Mouse (Mus musculus) mouse embryonic stem cell (cell line): ENCODE data around the gene Gm11985.

ENCODE experiments used
- in situ Hi-C, 2 experiments: fragments of 300-500 bp; cut with MboI; formaldehyde crosslinking; loops; 1 replicate in 1 of 2; 3 replicates in 1 of 2; pipeline ENCODE4 v1.14.3; 2019 to 2020; ENCODE audit warnings: low sequenced_read_pairs in 2 of 2, low pct_unique_long_range_greater_than_20kb in 1 of 2, mixed read lengths in 1 of 2; ENCODE audit not compliant: unreplicated experiment in 1 of 2

Gene Gm11985

DNA sequence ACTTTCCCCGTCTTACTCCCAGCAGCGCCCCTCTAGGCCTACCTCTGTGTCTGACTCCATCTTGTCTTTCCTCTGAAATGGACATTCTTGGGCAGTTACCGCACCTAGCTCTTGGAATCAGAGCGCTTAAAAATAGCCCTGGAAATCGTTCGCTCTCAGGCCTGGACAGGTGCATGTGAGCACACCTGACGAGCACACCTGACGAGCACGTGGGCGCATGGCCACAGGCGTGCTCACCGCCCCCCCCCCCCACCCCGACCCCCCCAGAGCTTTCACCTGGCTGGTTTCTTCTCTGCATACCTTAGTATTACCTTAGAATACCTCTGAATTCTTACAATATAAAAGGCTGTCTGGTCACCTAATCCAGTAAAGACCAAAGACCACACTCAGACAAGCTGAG lies at the start of gene Gm11985:
Gene Gm11985, minus strand, starts transcription at position 101 of the 400 bp plus-strand sequence.
- in situ Hi-C loops, result no loop called here

DNA sequence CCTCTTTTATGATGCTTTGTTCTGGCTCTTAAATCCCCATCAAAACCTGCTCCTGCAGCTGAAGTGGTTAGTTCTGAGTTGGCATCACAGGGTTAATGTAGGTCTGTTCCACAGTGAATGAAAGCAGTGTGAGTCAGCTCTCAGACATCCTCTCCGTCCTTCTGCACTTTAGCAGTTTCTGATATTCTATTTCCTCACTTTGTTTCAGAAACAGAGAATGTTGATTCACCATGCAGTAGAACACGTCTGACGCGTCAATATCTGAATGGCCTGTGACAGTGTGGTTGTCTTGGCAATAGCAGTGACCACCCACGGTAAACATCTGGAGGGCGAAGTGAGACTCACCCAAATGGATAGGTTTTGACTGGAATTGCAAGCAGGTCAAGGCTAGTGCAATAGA lies 49.3 kb upstream of the Gm11985 start:
- in situ Hi-C loops, result no loop called here

DNA sequence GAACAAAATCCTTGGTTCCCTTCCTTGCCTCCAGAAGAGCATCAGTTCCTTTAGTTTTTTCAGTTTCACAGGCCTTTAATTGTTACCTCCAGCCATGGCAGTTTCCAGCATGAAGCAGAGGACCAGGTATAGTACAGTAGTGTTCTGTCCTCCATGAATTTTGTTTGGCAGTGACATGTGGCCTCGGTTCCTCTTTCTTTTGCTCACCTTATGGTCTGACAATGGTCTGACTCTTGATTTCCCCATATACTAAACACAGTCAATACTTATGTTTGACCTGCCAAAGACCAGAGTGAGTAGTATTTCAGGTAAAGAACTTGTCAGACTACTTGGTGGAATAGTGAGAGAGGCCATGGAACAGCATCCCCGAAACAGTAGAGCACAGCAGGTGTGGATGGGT lies 48.4 kb upstream of the Gm11985 start:
- in situ Hi-C loops, result no loop called here

DNA sequence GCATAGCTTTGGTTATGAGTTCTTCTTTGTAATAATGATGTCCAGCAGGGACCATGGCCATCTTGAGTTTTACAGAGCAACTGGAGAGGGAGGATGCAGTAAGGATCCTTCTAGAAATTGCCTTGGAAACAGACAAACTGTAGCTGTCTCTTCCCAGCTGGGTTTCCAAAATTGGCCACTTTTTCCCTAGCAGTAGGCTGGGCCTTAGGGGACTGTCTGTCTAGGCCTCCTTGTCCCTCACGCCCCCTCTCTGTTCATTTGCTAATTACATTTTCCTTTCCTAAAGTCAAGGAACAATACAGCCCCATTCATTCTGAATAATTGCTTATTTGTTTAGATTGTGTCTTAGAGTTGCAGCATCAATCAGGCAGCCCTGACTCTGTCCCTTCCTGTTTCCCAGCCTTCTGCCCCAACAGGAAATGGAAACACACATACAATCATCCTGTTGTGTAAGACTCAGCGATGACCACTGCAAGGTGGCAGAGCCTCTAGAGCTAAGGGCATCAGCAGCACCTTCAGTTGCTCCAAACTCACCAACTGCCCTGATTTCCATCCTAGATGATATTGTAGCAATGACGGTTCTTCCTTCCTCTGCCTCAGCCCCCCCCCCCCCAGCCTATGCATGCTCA lies 46.7 kb upstream of the Gm11985 start:
- in situ Hi-C loops, result no loop called here

DNA sequence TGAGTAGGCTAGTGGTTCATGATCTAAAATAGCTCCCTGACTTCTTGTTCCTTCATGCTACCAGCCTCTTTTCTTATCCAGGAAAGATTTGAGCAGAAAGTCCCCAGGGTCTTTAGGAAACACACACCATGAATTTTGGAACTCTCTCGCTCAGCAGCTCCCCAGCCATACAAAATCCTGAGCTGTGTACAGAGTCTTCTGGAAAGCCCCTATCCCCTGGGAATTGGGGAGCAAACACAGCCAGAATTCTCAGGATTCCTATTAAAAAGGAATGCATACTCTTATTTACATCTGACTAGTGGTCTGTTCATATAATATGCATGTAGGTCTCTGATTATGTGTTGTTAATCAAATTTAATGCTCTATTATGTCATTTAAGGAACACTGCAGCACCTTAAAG lies 46.1 kb upstream of the Gm11985 start:
- in situ Hi-C loops, result no loop called here

DNA sequence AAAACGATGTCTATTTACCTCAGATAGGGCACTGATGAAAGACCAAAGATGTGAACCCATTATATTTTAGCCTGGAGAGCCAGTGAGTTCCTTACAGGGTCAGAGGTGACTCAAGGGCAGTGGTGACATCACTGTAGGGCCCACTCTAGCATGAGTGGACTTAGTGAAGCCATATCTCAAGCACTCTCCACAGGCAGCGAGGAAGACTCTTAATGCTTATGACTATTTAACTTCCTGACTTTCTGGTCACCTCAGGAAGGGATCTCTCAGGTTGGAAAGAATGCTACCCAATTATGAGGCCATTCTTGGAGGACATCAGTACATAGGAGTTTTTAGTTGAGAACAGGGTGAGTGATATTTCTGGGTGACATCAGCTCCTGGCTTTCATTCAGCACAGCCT lies 45.0 kb upstream of the Gm11985 start:
- in situ Hi-C loops, result no loop called here

DNA sequence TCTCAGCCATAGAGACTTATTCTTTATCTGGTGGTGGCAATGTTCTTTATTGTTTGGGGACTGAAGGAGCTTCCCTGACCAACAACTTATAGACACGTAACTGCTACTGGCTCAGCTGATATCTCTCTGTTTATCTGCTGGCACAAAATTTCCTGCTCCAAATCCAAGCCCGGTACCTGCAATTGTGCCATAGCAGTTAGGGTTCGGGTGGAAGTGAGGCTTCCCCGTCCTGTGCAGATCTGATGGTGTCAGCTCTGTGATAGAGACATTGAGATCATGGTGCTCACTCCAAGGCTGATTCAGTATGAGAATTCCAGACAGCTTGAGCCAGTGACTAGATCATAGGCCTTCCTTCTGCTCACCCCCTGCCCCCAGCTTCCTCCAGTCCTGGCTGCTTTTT lies 43.6 kb upstream of the Gm11985 start:
- in situ Hi-C loops, result no loop called here

DNA sequence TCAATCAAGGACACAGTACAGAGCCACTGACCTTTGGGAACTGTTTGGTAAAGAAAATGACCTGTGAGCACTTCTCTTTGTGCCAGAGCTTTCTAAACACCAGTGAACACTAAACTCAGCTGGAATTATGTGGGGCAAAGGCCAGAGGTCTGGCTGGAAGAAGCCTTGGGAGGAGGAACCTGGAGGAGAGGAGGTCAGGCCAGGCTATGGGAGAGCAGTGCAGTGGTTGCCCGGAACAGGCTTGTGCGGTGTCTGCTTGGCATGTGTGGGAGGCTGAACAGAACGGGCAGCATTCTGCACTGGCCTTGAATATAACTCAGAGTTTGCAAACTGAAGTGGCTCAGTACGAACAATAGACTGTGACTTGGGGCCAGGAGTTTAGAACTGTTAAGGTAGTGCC lies 41.6 kb upstream of the Gm11985 start:
- in situ Hi-C loops, result no loop called here

DNA sequence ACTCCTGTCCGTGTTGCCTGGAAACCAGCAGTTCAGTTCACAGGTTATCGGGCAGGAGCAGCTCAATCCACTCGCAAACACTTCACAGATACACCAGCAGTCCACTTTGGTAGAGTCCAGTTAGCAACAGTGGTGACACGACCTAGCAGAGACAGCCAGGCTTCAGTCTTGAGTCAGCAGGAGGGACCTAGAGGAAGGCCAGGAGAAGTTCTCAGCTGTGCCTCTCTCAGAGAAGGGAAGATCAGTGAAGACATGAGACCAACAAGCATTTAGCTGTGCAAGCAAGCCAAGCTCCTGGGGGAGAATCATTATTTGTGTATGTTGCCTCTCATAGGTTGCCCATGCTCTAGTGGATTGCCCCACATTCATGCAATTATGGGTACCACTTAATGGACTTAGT lies 39.7 kb upstream of the Gm11985 start:
- in situ Hi-C loops, result no loop called here

DNA sequence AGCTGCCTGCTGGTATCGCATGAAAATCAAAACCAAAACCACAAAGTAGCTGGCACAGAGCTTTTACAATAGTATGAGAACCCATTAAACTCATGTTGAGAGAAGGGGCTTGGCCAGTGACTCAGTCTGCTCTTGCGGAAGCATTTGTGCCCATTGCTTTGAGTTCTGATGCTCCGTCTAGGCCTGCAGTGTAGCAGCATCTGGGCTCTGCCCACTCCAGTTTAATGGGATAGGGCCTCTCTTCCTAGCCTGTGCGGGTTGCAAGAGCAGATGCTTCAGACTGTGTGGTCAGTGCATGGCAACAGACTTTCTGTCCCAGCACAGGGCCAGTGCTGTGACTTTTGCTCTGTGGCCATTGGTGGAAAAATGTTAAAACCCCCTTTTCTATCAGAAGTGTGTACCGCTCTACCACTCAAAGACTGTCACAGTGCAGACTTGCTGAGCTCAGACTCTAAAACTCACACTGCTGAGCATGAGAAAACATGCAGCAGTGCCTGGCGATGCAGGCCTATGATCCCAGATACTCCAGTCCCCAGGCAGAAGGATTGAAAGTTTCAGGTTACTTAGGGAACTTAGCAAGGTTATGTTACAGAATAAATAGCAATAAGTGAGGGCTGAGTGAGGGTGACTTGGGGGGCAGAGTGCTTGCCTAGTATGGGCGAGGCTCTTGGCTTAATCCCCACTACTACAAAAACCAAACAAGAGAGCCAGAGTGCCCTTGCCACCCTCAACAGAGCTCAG lies 38.6 kb upstream of the Gm11985 start:
- in situ Hi-C loops, result no loop called here

DNA sequence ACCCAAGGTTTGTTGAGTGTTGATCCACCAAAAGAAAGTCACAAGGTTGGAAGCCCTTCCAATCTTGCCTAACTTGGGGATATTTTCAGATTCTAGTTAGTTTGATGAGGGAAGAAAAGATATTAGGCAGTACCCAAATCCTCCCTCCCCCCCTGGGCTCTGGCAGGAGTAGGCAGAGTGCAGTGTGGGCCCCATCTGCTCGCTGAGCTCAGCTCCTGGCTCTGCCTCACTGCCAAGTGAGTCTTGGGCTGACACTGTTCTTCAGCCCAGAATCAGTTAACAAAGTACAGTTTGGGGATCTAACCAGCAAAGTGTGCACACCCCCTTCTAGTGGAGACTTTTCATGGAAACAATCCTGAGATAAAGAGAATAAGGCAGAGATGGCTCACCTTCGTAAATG lies 37.8 kb upstream of the Gm11985 start:
- in situ Hi-C loops, result no loop called here

DNA sequence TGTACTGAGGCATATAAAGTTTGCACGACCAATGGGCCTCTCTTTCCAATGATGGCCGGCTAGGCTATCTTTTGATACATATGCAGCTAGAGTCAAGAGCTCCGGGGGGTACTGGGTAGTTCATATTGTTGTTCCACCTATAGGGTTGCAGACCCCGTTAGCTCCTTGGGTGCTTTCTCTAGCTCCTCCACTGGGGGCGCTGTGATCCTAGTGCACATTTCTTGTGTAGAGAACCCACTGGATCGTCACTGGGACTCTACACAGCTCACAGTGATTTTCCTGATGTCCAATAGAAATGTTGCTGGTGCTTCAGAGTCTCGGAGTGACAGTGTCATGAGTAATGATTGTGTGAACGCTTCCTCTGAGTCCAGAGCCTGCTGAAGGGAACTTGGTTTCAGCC lies 33.5 kb upstream of the Gm11985 start:
- in situ Hi-C loops, result loop anchor here in 1 of 2 experiments (25.0 kb wide), 1 partner anchor 340 kb away; no protein-coding TSS in a partner anchor

DNA sequence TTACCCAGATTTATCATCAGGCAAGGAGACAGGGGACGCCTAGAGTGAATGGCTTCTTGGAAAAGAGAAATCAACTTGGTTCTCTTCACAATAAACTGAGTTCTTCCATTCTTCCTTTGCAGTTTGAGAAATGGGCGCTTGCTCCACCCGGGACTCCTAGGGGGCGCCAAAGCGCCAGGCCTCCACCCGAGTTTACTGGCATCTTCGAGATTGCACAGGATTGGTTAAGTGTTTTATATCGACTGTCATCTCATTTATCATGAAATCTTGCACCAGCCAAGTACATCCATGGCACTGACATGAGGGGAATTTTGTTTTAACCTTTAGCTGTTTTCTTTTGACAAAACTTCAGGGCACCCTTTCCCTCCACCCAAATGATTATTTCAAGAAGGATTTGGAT lies 27.3 kb upstream of the Gm11985 start:
- in situ Hi-C loops, result loop anchor here in 1 of 2 experiments (25.0 kb wide), 1 partner anchor 347 kb away; no protein-coding TSS in a partner anchor

DNA sequence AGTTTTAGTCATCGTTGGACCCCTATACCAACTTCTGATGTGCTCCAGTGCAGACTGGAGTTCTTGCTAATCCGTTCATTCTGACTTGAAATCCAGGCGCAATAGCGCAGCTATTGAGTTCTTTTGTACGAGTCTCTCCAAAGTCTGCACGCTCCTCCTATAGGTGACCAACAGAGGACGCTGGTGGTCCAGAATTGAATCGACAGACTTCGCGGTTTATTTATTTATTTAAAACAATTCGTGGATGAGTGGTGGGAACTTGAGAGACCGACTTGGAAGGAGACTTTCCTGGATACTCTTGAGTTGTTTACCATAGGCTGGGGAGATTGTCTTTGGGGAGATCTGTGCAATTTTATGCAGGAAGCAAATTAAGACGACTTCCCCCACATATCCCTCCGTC lies 26.4 kb upstream of the Gm11985 start:
- in situ Hi-C loops, result loop anchor here in 1 of 2 experiments (25.0 kb wide), 1 partner anchor 348 kb away; no protein-coding TSS in a partner anchor

DNA sequence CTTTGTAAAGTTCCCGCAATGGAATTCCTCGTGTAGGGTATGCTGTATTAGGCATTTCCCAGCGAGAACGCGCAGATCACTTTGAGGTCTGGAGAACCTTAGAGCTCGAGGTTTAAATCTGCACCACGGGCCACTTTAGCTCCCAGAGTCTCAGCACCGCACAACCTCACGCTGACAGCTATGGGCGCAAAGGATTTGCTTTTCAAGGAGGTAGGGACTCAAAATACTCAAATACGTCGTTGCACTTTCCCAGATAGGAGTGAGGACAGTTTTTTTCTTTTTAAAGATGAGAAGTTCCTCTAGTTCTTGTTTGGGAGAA lies 25.9 kb upstream of the Gm11985 start:
- in situ Hi-C loops, result loop anchor here in 1 of 2 experiments (25.0 kb wide), 1 partner anchor 348 kb away; no protein-coding TSS in a partner anchor

DNA sequence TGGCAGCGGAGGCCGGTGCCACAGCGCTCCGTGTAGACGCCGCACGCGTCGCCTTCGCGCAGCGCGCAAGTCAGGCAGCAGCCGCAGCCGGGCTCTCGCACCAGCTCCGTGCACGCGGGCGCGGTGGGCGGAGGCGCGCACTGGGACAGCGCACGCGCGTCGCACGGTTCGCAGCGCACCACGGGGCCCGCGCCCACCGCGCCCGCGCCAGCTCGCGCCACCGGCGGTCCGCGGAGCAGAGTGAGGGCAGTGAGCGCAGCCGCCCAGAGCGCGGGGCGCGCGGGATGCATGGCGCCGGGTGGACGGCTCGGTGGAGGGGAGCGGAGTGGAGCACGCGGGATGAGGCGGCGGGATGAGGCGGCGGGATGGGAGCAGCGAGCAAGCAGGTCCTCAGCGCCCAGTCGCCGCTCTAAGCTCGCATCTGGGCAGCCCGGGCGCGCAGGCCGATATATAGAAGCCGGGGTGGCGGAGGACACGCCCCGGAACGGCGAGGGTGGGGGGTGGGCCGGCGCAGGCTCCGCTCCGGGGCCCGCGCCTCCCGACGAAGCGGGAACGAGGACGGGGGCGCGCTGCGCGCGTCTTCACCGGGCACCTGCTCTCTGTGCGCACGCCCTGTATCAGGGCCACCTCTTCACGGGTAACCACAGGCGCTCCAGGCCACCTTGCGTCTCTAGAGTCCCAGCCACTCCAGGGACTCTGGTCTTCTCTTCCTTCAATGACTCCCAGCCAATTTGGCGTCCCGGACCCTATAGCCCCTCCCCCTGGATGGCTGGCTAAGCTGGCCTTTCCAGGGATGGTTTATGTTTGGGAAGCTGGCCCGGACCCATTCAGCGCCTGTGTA lies 25.4 kb upstream of the Gm11985 start, which contains the start of gene Igfbp3:
Gene Igfbp3, minus strand, starts transcription at position 423 of the 841 bp plus-strand sequence.
- in situ Hi-C loops, result loop anchor here in 1 of 2 experiments (25.0 kb wide), 1 partner anchor 349 kb away; no protein-coding TSS in a partner anchor

DNA sequence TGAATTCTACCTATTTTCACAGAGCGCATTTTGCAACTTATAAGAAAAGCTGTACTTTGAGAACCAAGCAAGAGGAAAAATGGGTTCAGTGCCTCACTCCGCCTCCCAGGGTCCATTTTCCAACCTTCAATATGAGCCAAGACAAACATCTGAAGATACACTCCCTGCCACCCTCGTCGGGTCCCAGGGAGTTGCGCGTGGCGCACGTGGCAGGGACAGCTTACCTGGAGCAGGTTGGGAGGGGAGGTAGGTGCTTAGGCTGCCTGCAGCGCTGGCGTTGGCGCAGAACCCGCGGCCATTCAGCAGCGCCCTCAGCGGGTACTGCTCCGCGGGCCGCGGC lies 24.8 kb upstream of the Gm11985 start:
- in situ Hi-C loops, result loop anchor here in 1 of 2 experiments (25.0 kb wide), 1 partner anchor 349 kb away; no protein-coding TSS in a partner anchor

DNA sequence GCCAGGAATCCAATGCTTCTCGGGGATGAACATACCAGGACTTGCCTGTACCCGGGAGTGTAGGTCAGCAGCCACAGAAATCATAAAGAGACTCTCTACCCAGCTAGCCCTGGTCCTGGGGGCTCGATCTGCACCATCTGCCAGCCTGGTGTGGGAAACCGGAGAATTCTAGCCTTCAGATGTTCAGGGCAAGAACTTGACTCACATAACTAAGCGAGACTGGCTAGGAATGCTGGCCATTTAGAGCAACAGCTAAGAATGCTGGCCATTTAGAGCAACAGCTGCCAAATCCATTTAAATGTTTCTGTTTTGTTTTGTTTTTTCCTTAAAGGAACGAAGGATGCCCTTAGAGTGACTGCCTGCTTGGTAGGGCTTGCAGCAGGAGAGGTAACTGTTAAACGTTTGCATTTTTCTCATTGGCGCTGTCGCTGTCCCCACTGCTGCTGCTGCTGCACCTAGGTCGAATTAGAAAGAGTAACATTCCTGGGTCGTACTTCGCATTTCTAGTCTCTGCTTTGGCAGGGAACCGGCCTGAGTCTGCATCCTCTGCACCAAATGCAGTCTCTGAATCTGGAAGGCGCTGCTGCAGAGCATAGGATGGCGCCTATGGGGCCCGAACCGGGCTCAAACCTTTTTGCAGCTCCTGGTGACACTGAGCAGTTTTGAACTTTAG lies 23.9 kb upstream of the Gm11985 start:
- in situ Hi-C loops, result loop anchor here in 1 of 2 experiments (25.0 kb wide), 1 partner anchor 350 kb away; no protein-coding TSS in a partner anchor
